Mouse (Mus musculus) liver, embryonic 13.5 days (tissue): ENCODE data around the gene Rbm4b. TPM values are rescaled to one million over a fixed set of nuclear protein-coding genes. Genes with fewer than 3 reads are reported as not detected.
"Not testable (repeated sequence)": the region's sequence is repeated elsewhere in the genome, so short reads cannot be mapped to it uniquely, and the experiment has no call there.

Experiments
- ATAC-seq: fragments of 200-750 bp; cut with Nextera tagmentation; 2 replicates; pipeline ENCODE4 v1.8.0; 2017; ENCODE audit warnings: low read depth, mild to moderate bottlenecking, moderate number of reproducible peaks, moderate library complexity
- DNase-seq: peaks from one replicate; pipeline ENCODE4 v3.0.0; 2022
- H3K27ac ChIP-seq: fragments of 300-500 bp; sonication (generic); 2 replicates; pipeline ENCODE4 v1.5.1; 2015; ENCODE audit warnings: moderate library complexity, mild to moderate bottlenecking, inconsistent platforms
- H3K27me3 ChIP-seq: fragments of 300-500 bp; sonication (generic); 2 replicates; pipeline ENCODE4 v1.6.1; 2015; ENCODE audit warnings: mild to moderate bottlenecking, inconsistent platforms
- H3K36me3 ChIP-seq: fragments of 300-500 bp; sonication (generic); 2 replicates; pipeline ENCODE4 v1.6.1; 2015; ENCODE audit warnings: mild to moderate bottlenecking, inconsistent platforms
- H3K4me1 ChIP-seq: fragments of 300-500 bp; sonication (generic); replicated peaks from 2 replicates; pipeline ENCODE4 v1.6.1; 2015; ENCODE audit warnings: inconsistent platforms
- H3K4me2 ChIP-seq: fragments of 300-500 bp; sonication (generic); 2 replicates; pipeline ENCODE4 v1.6.1; 2015; ENCODE audit warnings: inconsistent platforms, mild to moderate bottlenecking, moderate library complexity
- H3K4me3 ChIP-seq: fragments of 300-500 bp; sonication (generic); replicated peaks from 2 replicates; pipeline ENCODE4 v1.5.1; 2015; ENCODE audit warnings: mild to moderate bottlenecking, inconsistent platforms
- H3K9ac ChIP-seq: fragments of 300-500 bp; sonication (generic); 2 replicates; pipeline ENCODE4 v1.6.1; 2015; ENCODE audit warnings: mild to moderate bottlenecking, inconsistent platforms
- H3K9me3 ChIP-seq: fragments of 300-500 bp; sonication (generic); replicated peaks from 2 replicates; pipeline ENCODE4 v1.6.1; 2016; ENCODE audit warnings: inconsistent platforms
- WGBS: fragments of 180-500 bp; shearing (Covaris S2); methylation state at CpG from one replicate; pipeline ENCODE4 v1.1.7; 2015; ENCODE audit not compliant: insufficient replicate concordance; 5-methylcytosine and 5-hydroxymethylcytosine counted together
- polyA plus RNA-seq: library from polyadenylated mRNA; unstranded; fragments of >200 nt; fragmentation: Nextera tagmentation; extraction: Ambion mirVana; gene quantifications from 2 replicates; pipeline ENCODE4 v1.2.1, GENCODE M21; 2015

The Rbm4b gene
- polyA plus RNA-seq, 1 experiment from 2014 or later = 14.6 TPM

DNA sequence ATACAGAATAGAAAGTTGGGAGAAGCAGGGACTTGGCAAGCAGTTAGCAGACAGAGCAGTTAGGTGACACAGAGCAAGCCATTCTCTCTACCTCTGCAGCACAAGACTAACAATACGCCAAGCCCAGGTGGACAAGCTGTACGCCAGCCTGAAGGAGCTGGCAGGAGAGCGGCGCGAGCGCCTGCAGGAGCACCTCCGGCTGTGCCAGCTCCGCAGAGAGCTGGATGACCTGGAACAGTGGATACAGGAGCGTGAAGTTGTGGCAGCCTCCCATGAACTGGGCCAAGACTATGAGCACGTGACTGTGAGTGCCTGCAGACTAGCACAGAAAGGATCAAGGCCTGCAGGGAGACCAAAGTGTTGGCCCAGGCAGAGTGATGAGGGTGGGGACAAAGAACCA lies 10.6 kb upstream of the Rbm4b start:
- H3K4me3 ChIP-seq = no peak overlapping the region
- no peak overlapping the region for H3K27ac ChIP-seq
- no peaks in the 10 kb centered on the region; the same call in 1 of the 2 replicates for H3K4me1 ChIP-seq
- no peaks in the 10 kb centered on the region for H3K9me3 ChIP-seq
- ATAC-seq = no peak
- no peaks in the 10 kb centered on the region for H3K27me3 ChIP-seq
- H3K9ac ChIP-seq = no peak overlapping the region
- no peak for DNase-seq
- WGBS = 82% methylated on average over 10 of the region's 10 CpGs
- no peak overlapping the region for H3K4me2 ChIP-seq
- H3K36me3 ChIP-seq = no peaks in the 10 kb centered on the region

DNA sequence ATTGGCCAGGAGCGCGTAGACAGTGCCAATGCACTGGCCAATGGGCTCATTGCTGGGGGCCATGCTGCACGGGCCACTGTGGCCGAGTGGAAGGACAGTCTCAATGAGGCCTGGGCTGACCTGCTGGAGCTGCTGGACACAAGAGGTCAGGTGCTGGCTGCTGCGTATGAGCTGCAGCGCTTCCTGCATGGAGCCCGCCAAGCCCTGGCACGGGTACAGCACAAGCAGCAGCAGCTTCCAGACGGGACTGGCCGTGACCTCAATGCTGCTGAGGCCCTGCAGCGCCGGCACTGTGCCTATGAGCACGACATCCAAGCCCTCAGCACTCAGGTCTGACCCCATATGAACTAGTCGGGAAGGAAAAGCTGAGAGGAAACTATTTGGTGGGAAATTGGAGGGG lies 9.7 kb upstream of the Rbm4b start:
- Histone ChIP-seq H3K27me3 (no peaks in the 10 kb centered on the region), H3K36me3 (no peaks in the 10 kb centered on the region), H3K4me2 (no peak overlapping the region), H3K4me3 (no peak overlapping the region), H3K4me1 (no peaks in the 10 kb centered on the region; the same call in 1 of the 2 replicates), H3K9me3 (no peaks in the 10 kb centered on the region), H3K27ac (no peak overlapping the region), H3K9ac (no peak overlapping the region)
- 80% methylated on average over 14 of the region's 14 CpGs for WGBS
- DNase-seq = no peak
- ATAC-seq = no peak

DNA sequence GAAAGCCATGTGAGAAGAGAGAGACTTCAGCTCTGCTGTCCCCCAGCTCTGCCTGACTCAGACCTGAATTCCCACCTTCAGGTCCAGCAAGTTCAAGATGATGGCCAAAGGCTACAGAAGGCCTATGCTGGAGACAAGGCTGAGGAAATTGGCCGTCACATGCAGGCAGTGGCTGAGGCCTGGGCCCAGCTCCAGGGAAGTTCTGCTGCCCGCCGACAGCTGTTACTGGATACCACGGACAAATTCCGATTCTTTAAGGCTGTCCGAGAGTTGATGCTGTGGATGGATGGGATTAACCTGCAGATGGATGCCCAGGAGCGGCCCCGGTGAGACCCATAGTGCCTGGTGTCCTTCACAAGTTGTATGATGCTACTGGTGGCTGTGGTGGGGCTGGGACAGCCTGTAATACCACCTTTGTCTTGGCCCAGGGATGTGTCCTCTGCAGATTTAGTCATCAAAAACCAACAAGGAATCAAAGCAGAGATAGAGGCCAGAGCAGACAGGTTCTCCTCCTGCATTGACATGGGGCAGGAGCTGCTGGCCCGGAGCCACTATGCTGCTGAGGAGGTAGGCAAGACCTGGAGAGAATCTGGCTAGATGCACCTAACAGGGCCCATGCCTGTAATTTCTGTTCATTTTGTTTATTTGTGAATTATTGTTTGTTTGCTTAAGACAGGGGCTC lies 8.5 kb upstream of the Rbm4b start:
- ATAC-seq = no peak
- WGBS = 81% methylated on average over 9 of the region's 9 CpGs
- H3K4me2 ChIP-seq = no peak overlapping the region

DNA sequence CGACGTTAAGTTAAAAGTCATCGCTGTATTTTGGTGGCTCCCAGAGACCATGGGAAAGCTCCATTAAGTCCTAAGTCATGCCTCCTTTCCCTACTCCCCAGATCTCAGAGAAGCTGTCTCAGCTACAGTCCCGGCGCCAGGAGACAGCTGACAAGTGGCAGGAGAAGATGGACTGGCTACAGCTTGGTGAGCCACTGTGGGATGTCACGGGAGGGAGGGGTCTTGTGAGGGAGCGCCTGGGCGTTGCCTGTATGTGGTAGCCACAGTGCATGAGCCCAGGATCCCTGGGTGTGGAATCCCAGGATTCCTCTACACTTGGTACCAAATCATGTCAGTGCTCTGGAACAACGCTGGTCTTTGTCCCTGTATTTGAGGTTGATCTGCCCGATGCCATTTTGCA lies 7.8 kb upstream of the Rbm4b start:
- WGBS = 78% methylated on average over 10 of the region's 10 CpGs
- Histone ChIP-seq H3K4me2 (no peak overlapping the region), H3K27me3 (no peaks in the 10 kb centered on the region), H3K9ac (no peak overlapping the region), H3K36me3 (no peaks in the 10 kb centered on the region), H3K9me3 (no peaks in the 10 kb centered on the region), H3K27ac (no peak overlapping the region), H3K4me1 (no peaks in the 10 kb centered on the region; the same call in 1 of the 2 replicates), H3K4me3 (no peak overlapping the region)
- ATAC-seq = no peak
- DNase-seq = no peak

More for the DNA sequence above, 8.5 kb upstream of the Rbm4b start:
- H3K4me1 ChIP-seq = no peaks in the 10 kb centered on the region; the same call in 1 of the 2 replicates
- no peak overlapping the region for H3K27ac ChIP-seq
- H3K27me3 ChIP-seq = no peaks in the 10 kb centered on the region
- no peaks in the 10 kb centered on the region for H3K36me3 ChIP-seq
- no peaks in the 10 kb centered on the region for H3K9me3 ChIP-seq
- H3K4me3 ChIP-seq = no peak overlapping the region
- H3K9ac ChIP-seq = no peak overlapping the region
- no peak for DNase-seq

DNA sequence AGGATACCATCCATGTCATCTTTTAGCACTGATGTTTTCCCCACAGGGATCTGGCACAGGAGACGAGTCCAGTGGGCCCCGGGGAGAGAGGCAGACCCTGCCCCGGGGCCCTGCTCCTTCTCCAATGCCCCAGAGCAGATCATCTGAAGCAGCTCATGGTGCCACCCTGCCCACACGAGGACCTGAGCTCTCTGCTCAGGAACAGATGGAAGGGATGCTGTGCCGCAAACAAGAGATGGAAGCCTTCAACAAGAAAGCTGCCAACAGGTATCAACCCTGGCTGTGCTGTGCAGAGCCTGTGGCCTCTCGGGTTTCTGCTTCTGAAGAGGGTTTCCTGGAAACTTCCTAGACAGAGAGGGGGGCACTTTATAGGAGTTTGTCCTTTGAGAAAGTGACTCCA lies 6.3 kb upstream of the Rbm4b start:
- H3K9ac ChIP-seq = no peak overlapping the region
- H3K36me3 ChIP-seq = no peaks in the 10 kb centered on the region
- H3K27me3 ChIP-seq = no peaks in the 10 kb centered on the region
- no peak overlapping the region for H3K27ac ChIP-seq
- 65% methylated on average over 6 of the region's 6 CpGs for WGBS
- no peak overlapping the region for H3K4me2 ChIP-seq
- ATAC-seq (no peak), DNase-seq (no peak)
- no peak overlapping the region for H3K4me3 ChIP-seq
- H3K9me3 ChIP-seq = no peaks in the 10 kb centered on the region
- H3K4me1 ChIP-seq = no peaks in the 10 kb centered on the region; the same call in 1 of the 2 replicates

DNA sequence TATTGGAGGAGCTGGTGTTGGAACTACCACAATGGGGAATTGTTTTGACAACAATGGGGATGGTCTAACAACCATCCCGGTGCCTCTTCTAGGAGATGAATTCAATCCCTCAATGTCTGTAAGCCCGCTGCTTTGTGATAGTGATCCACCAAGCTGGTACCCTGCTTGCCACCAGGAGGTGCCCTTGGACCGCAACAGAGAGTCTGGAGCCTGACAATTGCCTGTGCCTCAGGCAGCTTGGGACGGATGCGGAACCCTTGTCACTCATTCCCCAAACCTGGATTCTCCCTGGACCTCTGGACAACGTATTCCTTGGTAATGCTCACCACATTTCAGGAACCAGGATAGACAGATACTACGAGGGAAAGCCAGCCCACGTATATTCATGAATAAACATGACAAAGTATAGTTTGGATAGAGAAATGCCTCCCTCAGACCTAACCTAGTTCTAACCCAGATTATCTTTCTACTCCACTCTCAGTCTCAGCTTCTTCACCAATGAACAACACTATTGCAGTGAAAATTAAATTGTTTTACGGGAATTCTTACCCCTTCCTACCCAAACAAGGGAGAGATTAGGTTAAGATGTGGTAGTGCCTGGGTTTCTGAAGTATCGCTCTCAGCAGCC lies 618 bp upstream of the Rbm4b start:
- Histone ChIP-seq H3K4me1 (peaks cover 25% of the 10 kb centered on the region), H3K36me3 (peaks cover 11% of the 10 kb centered on the region), H3K4me3 (peak overlapping the region; percentile 80), H3K4me2 (peak overlapping the region; percentile 83), H3K27ac (peak overlapping the region; percentile 84), H3K9ac (peak overlapping the region; percentile 82), H3K9me3 (no peaks in the 10 kb centered on the region), H3K27me3 (no peaks in the 10 kb centered on the region)
- ATAC-seq (peak; percentile 70), DNase-seq (peak; percentile 82)
- 1% methylated on average over 10 of the region's 10 CpGs for WGBS

DNA sequence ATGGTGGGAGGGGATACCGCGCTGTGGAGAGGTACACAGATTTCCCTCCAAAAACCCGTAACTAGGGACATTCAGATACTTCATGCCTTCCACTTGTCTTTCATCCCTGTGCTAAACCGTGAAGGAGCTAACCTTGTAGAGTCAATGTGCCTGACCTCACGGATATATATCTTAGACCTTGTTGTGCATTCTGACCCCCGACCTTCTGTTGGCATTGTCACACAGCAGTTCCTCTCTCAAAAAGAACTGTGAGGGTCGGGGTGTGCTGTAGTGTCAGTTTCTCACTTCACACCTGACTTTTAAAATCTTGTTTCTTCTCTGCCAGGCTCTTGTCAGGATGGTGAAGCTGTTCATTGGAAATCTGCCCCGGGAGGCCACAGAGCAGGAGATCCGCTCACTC lies 624 bp downstream of the Rbm4b start:
- Histone ChIP-seq H3K9ac (peak overlapping the region; percentile 82), H3K4me1 (peaks cover 25% of the 10 kb centered on the region), H3K4me3 (peak overlapping the region; percentile 80), H3K27ac (peak overlapping the region; percentile 84; the same call in 1 of the 2 replicates), H3K27me3 (no peaks in the 10 kb centered on the region), H3K36me3 (peaks cover 15% of the 10 kb centered on the region), H3K4me2 (peak overlapping the region; percentile 83), H3K9me3 (no peaks in the 10 kb centered on the region)
- DNase-seq (no peak), ATAC-seq (no peak)
- 13% methylated on average over 9 of the region's 9 CpGs for WGBS

DNA sequence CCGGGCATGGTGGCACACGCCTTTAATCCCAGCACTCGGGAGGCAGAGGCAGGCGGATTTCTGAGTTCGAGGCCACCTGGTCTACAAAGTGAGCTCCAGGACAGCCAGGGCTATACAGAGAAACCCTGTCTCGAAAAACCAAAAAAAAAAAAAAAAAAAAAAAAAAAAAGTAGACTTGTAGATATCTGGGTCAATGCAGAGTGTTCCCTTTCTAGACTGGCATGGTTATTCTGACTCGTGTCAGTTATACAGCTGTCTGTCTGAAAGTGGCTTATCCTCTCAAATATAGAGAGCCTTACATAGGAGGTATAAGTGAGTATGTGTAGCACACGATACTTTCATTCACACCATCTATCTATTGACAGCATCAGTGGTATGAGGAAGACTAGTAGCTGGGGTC lies 4.2 kb downstream of the Rbm4b start:
- H3K9me3 ChIP-seq, H3K9ac ChIP-seq, ATAC-seq, DNase-seq, H3K27me3 ChIP-seq, H3K27ac ChIP-seq, H3K4me2 ChIP-seq, H3K4me3 ChIP-seq: not testable (repeated sequence)
- Histone ChIP-seq H3K4me1 (peaks cover 25% of the 10 kb centered on the region), H3K36me3 (peaks cover 47% of the 10 kb centered on the region)
- 79% methylated on average over 8 of the region's 8 CpGs for WGBS

DNA sequence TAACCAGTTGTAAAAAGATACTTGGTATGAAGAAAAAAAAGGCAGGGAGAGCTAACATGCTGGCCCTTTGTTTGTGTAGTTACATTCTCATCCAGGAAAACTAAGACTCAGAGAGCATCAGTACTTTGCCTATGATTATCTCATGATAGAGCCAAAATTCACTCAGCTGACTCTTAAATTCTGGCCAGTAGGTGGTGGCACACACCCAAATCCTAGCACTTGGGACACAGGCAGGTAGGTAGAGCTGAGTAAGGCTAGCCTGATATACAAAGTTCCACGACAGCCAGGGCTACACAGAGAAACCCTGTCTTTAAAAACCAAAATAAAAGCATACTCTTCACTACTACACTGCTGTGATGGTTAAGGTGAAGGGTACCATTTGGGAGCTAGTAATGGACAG lies 6.6 kb downstream of the Rbm4b start:
- Histone ChIP-seq H3K36me3 (peaks cover 63% of the 10 kb centered on the region), H3K27ac (no peak overlapping the region), H3K9ac (no peak overlapping the region), H3K4me1 (peaks cover 13% of the 10 kb centered on the region), H3K9me3 (no peaks in the 10 kb centered on the region), H3K4me3 (no peak overlapping the region), H3K27me3 (no peaks in the 10 kb centered on the region), H3K4me2 (no peak overlapping the region)
- 66% methylated on average over 1 of the region's 1 CpGs for WGBS
- DNase-seq (no peak), ATAC-seq (no peak)

DNA sequence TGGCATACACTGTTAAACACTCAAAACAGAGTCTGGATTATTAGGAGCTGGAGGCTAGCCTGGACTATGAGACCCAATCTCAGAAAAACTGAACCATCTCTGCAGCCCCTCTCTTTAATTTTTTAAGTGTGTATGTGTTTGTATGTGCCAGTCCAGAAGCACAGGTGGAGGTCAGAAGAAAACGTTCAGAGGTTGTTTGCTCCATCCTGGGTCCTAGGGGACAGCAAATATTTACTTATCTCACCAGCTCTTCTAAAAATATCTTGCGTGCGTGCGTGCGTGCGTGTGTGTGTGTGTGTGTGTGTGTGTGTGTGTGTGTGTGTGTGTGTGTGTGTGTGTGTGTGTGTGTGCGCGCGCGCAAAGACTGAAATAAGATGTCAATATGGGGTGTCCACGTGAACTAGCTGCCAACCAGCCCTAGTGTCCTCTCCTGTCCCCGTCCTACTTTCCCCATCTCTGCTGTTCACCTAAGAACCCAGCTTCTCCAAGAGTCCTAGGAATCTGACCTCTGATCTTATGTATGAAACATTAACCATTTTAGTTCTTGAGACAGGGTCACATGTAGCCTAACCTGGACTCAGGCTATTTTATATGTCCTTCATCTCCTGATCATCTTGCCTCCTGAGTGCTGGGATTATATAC lies 11.3 kb downstream of the Rbm4b start:
- Histone ChIP-seq H3K4me2 (no peak overlapping the region), H3K4me1 (peaks cover 4% of the 10 kb centered on the region; the same call in 1 of the 2 replicates), H3K27ac (no peak overlapping the region), H3K27me3 (no peaks in the 10 kb centered on the region), H3K9ac (no peak overlapping the region), H3K36me3 (peaks cover 91% of the 10 kb centered on the region), H3K4me3 (no peak overlapping the region), H3K9me3 (no peaks in the 10 kb centered on the region)
- 92% methylated on average over 8 of the region's 12 CpGs for WGBS
- ATAC-seq (no peak), DNase-seq (no peak)

DNA sequence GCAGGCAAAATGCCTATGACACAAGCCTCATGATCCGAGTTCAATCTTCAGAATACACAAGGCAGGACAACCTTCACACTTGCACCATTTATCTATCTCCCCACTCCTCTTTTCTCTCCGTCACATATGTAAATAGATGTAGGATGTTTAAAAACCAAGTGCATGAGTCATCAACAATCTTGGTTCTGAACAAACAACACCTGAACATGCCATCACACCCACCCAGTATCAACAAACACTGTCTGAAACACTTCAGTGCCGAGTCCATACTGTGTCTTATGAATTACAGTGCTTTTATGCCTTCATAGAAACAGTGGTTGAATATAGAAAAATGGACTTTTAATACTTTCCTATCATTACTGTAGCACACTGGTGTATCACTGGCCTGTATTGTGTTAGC lies 16.5 kb downstream of the Rbm4b start:
- Histone ChIP-seq H3K27me3 (no peaks in the 10 kb centered on the region), H3K9ac (no peak overlapping the region), H3K4me1 (no peaks in the 10 kb centered on the region), H3K4me3 (no peak overlapping the region), H3K9me3 (no peaks in the 10 kb centered on the region), H3K27ac (no peak overlapping the region), H3K36me3 (peaks cover 93% of the 10 kb centered on the region), H3K4me2 (no peak overlapping the region)
- 80% methylated on average over 3 of the region's 3 CpGs for WGBS
- no peak for ATAC-seq
- DNase-seq = no peak
